25 mouse cellular contexts compared by ENCODE assay signal in genomic region chr13:47124986-47125385, GRCm38 (mm10). TPM values are rescaled to one million over a fixed set of nuclear protein-coding genes. Genes with fewer than 3 reads are reported as not detected.
DNase-seq lines count a peak whose midpoint lies in the region; ATAC-seq lines count a peak whose summit lies in the region.
"Had no signal": no experiment of that assay in that cellular context is flagged by ENCODE, and none has a peak within 500 bp of the region (broad histone marks: within the 10 kb centered on the region; RNA-seq: fewer than 3 reads in every experiment).

No protein-coding gene starts in this region.

- H3K9me3 ChIP-seq in intestine, embryonic 14.5 days (ENCODE audit: control insufficient read depth, low read length) = no peaks in the 10 kb centered on the region
- no peaks in the 10 kb centered on the region for H3K9me3 ChIP-seq in intestine, embryonic 15.5 days
- no peaks in the 10 kb centered on the region for H3K9me3 ChIP-seq in embryonic facial prominence, embryonic 14.5 days (ENCODE audit: control insufficient read depth, low read length)
- H3K9me3 ChIP-seq: embryonic facial prominence, embryonic 12.5 days; forebrain, embryonic 12.5 days; forebrain, embryonic 15.5 days had no signal

- H3K27ac ChIP-seq in intestine, embryonic 14.5 days (ENCODE audit: low read depth) = no peak overlapping the region
- no peak overlapping the region for H3K27ac ChIP-seq in intestine, embryonic 15.5 days
- 0 out of 2 replicates have a peak overlapping the region, but pooled peaks have one; percentile 6 for H3K27ac ChIP-seq in embryonic facial prominence, embryonic 14.5 days (replicated peaks; ENCODE audit: low read depth, low read length)
- H3K27ac ChIP-seq: embryonic facial prominence, embryonic 12.5 days; forebrain, embryonic 12.5 days; forebrain, embryonic 15.5 days; hindbrain, embryonic 14.5 days; hindbrain, postnatal 0 days had no signal

- H3K4me3 ChIP-seq in intestine, embryonic 14.5 days (ENCODE audit: low read depth, low read length) = no peak overlapping the region
- no peak overlapping the region for H3K4me3 ChIP-seq in intestine, embryonic 15.5 days (replicated peaks)
- H3K4me3 ChIP-seq in embryonic facial prominence, embryonic 14.5 days (ENCODE audit: low read depth, low read length) = no peak overlapping the region
- H3K4me3 ChIP-seq: embryonic facial prominence, embryonic 12.5 days; erythroblast, embryonic 14.5 days; forebrain, embryonic 12.5 days; forebrain, embryonic 15.5 days had no signal

- intact Hi-C loops in heart, postnatal 25 days (cut with DNase I) = no loop called here

- H3K27me3 ChIP-seq in intestine, embryonic 14.5 days (replicated peaks; ENCODE audit: control insufficient read depth, insufficient read depth, low read length) = peaks cover 12% of the 10 kb centered on the region
- H3K27me3 ChIP-seq in intestine, embryonic 15.5 days (replicated peaks) = peaks cover 11% of the 10 kb centered on the region; the same call in 1 of the 2 replicates
- H3K27me3 ChIP-seq in embryonic facial prominence, embryonic 14.5 days (replicated peaks; ENCODE audit: control insufficient read depth, insufficient read depth, low read length) = peaks cover 15% of the 10 kb centered on the region
- H3K27me3 ChIP-seq: forebrain, embryonic 15.5 days had no signal

- 0 out of 2 replicates have a peak, but pooled peaks cover 7% of the 10 kb centered on the region for H3K4me1 ChIP-seq in intestine, embryonic 14.5 days (replicated peaks; ENCODE audit: control insufficient read depth, insufficient read depth, low read length)
- 0 out of 2 replicates have a peak, but pooled peaks cover 8% of the 10 kb centered on the region for H3K4me1 ChIP-seq in intestine, embryonic 15.5 days (replicated peaks)
- H3K4me1 ChIP-seq in embryonic facial prominence, embryonic 14.5 days (ENCODE audit: control insufficient read depth, insufficient read depth, low read length) = peaks cover 19% of the 10 kb centered on the region

- no peak for ATAC-seq in intestine, embryonic 14.5 days (replicated peaks; ENCODE audit: low FRiP score, low TSS enrichment, low read depth)
- ATAC-seq in intestine, embryonic 15.5 days = no peak
- ATAC-seq in embryonic facial prominence, embryonic 14.5 days (ENCODE audit: low read depth) = no peak
- ATAC-seq: activated CD4-positive, CD25-positive, alpha-beta regulatory T cell, adult 4 months; forebrain, embryonic 15.5 days; hindbrain, postnatal 0 days; inflammation-experienced regulatory T-cells, adult 6 months had no signal

- no peak overlapping the region for H3K4me2 ChIP-seq in intestine, embryonic 14.5 days (ENCODE audit: low read length)
- H3K4me2 ChIP-seq in intestine, embryonic 15.5 days (replicated peaks) = no peak overlapping the region
- H3K4me2 ChIP-seq in embryonic facial prominence, embryonic 14.5 days (ENCODE audit: low read depth, low read length) = peak overlapping the region; percentile 27; the same call in 1 of the 2 replicates
- H3K4me2 ChIP-seq: embryonic facial prominence, embryonic 12.5 days; forebrain, embryonic 12.5 days; forebrain, embryonic 15.5 days; hindbrain, embryonic 14.5 days had no signal

- no peak overlapping the region for H3K9ac ChIP-seq in intestine, embryonic 14.5 days (ENCODE audit: low read length)
- H3K9ac ChIP-seq in intestine, embryonic 15.5 days = no peak overlapping the region
- H3K9ac ChIP-seq in embryonic facial prominence, embryonic 14.5 days (ENCODE audit: low read depth, low read length) = no peak overlapping the region
- H3K9ac ChIP-seq: embryonic facial prominence, embryonic 12.5 days; forebrain, embryonic 12.5 days; forebrain, embryonic 15.5 days; hindbrain, embryonic 14.5 days had no signal

- peak; percentile 48 to 76 for DNase-seq in cerebellum, postnatal 10 days
- DNase-seq in cerebellum, adult 9-11 months = no peak
- DNase-seq in heart, adult 11 months = peak; percentile 82
- DNase-seq in heart, postnatal 25 days (ENCODE audit: low spot score) = no peak
- peak; percentile 35 for DNase-seq in intestine, embryonic 14.5 days (ENCODE audit: low spot score)
- DNase-seq in embryonic facial prominence, embryonic 14.5 days (ENCODE audit: low spot score) = no peak
- no peak for DNase-seq in frontal cortex, postnatal 14 days (ENCODE audit: low spot score in 2 of 2)
- DNase-seq: adrenal gland, adult 8-10 months; adrenal gland, postnatal 25 days; cerebellum, adult 11-12 months; cerebellum, adult 8-10 months; gastrocnemius, postnatal 10 days; gastrocnemius, postnatal 36 days; heart, postnatal 36 days; kidney, adult 11 months; kidney, adult 8-10 months had no signal

- 81% methylated on average over 6 of the region's 6 CpGs for WGBS in intestine, embryonic 14.5 days
- WGBS in intestine, embryonic 15.5 days = 87% methylated on average over 6 of the region's 6 CpGs
- 57% methylated on average over 6 of the region's 6 CpGs for WGBS in embryonic facial prominence, embryonic 14.5 days

- no peaks in the 10 kb centered on the region for H3K36me3 ChIP-seq in intestine, embryonic 14.5 days (ENCODE audit: control insufficient read depth, insufficient read depth, low read length)
- H3K36me3 ChIP-seq in intestine, embryonic 15.5 days = no peaks in the 10 kb centered on the region
- H3K36me3 ChIP-seq in embryonic facial prominence, embryonic 14.5 days (ENCODE audit: control insufficient read depth, insufficient read depth, low read length) = no peaks in the 10 kb centered on the region
- H3K36me3 ChIP-seq: embryonic facial prominence, embryonic 12.5 days; forebrain, embryonic 12.5 days; forebrain, embryonic 15.5 days had no signal

RNA-seq across cellular contexts. Expression of gene Rnf144b, which starts 2.5 kb away (rescaled TPM):
- 10 to 100 TPM; 14.8 to 20.8 TPM for total RNA-seq in heart, postnatal 25 days (2021)
- 1.2 and 1.8 TPM in 2 replicates for polyA plus RNA-seq in intestine, embryonic 14.5 days (2014; fragmentation: Nextera tagmentation; extraction: Ambion mirVana)
- polyA plus RNA-seq in intestine, embryonic 15.5 days (2015; fragmentation: Nextera tagmentation; extraction: Ambion mirVana) = 0.87 and 1.0 TPM in 2 replicates
- 4.9 and 5.3 TPM in 2 replicates for polyA plus RNA-seq in embryonic facial prominence, embryonic 14.5 days (2014; fragmentation: Nextera tagmentation; extraction: Ambion mirVana)
- polyA plus RNA-seq: erythroblast, embryonic 14.5 days had no signal

RNA-seq across cellular contexts. Expression of gene Dek, which starts 19.0 kb away (rescaled TPM):
- 10 to 100 TPM; 30.5 to 37.1 TPM for total RNA-seq in heart, postnatal 25 days (2021)
- polyA plus RNA-seq in intestine, embryonic 14.5 days (2014; fragmentation: Nextera tagmentation; extraction: Ambion mirVana) = 217 and 226 TPM in 2 replicates
- polyA plus RNA-seq in intestine, embryonic 15.5 days (2015; fragmentation: Nextera tagmentation; extraction: Ambion mirVana) = 210 and 251 TPM in 2 replicates
- 188 and 208 TPM in 2 replicates for polyA plus RNA-seq in embryonic facial prominence, embryonic 14.5 days (2014; fragmentation: Nextera tagmentation; extraction: Ambion mirVana)

Comparison
In these comparisons a context has a peak if more than half of its experiments do, and no peak if none do; other contexts are left out.
1. DNase-seq: peak in cerebellum, postnatal 10 days (2 of 2), heart, adult 11 months (single experiment) and intestine, embryonic 14.5 days (single experiment); none in cerebellum, adult 9-11 months (single experiment), heart, postnatal 25 days (single experiment), embryonic facial prominence, embryonic 14.5 days (single experiment) and frontal cortex, postnatal 14 days (0 of 2).